Mouse (Mus musculus): ENCODE results near the gene Glis2.

DNA sequence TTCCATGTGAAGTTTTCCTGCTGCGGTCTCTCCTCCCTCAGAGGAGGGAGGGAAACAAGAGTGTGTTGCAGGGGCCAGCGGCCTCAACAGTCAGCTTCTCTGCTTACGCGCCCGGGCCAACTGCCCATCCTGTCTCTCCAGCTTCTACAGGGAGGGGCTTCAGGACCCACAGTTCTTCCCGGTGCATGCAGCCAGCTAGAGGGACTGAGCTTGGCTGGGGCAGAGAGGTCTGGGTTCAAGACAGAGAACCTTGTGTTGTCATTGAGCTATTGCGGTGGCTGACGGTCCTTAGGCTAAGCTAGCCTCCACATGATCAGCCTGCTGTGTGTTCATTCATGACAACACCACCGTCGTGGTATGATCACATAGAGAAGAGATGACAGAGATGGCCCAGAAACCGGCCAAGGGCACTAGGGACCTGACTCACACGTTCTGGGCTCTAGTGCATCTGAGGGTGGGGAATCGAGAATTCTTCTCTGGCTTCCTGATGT lies 53.2 kb downstream of the Glis2 start:
- TF ChIP-seq POLR2A (IDR thresholded peaks at IDR 0.05; ENCODE audit: control insufficient read depth in 1 of 2, insufficient read depth in 1 of 2, low read depth in 1 of 2, low read length in 2 of 2, poor library complexity in 1 of 2), result no peak
- no peak for TF ChIP-seq CHD2 (IDR thresholded peaks at IDR 0.05; ENCODE audit: low read length)
- no peak for TF ChIP-seq USF1 (IDR thresholded peaks at IDR 0.05; ENCODE audit: low read depth, low read length)
- TF ChIP-seq CTCF (IDR thresholded peaks at IDR 0.05 in 2 of 3, conservative IDR thresholded peaks at IDR 0.05 in 1 of 3; ENCODE audit: control insufficient read depth in 1 of 3, insufficient read depth in 1 of 3, low read depth in 2 of 3, low read length in 3 of 3, poor library complexity in 1 of 3, severe bottlenecking in 1 of 3), result no peak

Measured in MEL (cell line).